Mouse (Mus musculus) embryo, embryonic 11 days (tissue): ENCODE measurements around the gene Osbp2.
A peak's percentile ranks its signal among the peaks of the same experiment; 100 is the strongest.

Experiments used
- DNase-seq: peaks from one replicate; pipeline ENCODE4 v3.0.0-alpha.2; 2015

The Osbp2 gene

DNA sequence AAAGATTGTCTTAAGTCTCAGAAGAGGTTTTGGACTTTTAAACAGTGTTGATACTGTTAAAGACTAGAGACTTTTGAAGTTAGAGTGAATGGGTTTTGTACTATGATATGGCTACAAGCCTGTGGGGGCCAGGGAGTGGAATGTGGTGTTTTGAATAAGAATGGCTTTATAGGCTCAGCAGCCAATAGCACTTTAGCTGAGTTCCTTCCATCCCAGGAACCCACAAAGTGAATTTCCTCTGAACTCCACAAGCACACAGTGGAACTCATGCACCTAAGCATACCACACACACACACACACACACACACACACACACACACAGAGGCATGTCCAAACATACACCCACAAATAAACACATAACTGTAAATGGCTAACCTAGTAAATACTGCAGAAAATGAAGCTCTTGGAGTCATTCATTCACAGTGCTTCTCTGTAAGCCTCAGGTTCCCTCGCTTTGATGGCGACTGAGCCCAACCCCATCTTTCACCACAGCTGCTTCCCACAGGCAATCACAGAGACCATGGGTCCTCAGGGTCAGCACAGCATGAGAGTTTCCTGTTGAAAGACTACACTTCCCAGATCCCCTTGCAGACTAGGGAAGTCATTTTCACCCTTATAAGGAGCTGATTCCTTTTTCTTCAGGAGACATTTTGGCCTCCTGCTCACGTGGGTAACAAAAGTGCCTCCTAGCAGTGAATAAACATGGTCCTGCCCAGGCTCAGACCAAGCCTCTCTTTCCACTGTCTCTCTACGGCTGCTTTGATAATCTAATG is 45.5 kb downstream of the Osbp2 start:
- peak; percentile 45 for DNase-seq

DNA sequence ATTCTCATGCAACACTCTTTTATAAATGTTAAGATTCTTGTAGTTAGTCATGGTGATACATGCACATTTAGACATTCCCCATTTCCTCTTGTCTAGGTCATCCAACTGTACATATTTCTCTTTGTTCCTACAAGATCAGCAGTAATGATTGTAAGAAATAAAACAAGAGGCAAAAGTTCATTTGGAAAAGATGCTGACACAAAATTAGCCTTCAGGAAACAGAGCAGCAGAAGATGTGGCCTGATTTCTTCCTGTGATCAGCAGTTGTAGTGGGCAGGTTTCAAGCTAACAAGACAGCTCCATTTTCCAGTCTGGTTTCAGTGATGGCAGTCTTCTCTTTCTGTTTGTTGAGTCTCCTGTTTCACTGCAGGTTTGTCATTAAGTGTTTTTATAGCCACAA is 47.8 kb downstream of the Osbp2 start:
- DNase-seq = no peak

DNA sequence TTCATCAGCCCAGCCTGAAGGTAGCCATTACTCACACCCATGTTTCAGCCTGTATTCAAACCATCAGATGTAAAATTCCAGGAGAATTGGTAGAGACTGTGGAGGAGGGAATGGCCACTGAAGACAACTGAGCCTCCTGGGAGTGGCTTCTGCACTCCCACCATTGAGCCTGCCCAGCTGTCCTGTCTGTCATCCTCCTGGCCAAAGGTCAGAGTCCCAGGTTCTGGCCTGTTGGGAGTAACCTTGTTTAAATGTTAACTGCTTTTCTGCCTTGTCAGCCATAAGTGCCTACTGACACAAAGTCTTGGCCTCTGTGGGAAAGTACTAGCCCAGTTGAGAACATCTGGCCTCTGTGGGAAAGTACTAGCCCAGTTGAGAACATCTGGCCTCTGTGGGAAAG is 50.4 kb downstream of the Osbp2 start:
- DNase-seq = no peak

DNA sequence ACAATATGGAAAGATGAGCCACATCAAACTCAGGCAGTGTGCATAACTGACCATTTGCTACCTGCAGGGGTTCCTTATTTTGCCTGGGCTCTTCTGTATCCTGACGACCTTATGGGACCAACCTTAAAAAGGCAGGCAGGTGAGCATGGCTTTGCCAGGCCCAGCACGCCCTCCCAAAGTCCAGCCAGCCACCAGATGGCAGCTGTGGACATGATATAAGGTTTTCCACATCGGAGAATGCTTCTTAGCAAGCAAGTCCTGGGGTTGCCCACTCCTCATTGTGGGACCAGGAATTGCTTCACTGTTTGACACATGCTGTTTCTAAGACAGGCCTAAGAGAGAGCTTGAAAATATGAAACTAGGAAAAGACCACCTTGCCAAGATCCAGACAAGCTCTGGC is 55.5 kb downstream of the Osbp2 start:
- DNase-seq = peak; percentile 47

DNA sequence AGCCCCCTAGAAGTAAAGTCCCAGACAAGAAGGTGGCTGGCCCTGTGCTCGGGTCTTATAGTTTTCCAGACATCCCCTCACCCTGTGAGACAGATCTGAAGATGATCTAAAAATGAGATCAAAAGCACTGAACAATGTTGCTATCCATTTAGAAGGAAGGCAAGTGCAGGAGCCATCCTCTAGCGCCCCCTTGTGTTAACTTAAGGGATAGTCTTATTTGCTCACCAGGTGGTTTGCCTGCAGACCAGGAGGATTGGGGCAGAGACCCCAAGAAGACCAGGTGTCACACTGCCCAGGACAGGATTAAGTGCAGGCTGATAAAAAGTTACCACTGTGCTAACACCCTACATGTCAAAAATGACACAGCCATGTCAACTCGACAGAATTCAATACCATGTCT is 58.3 kb downstream of the Osbp2 start:
- DNase-seq = peak; percentile 26

DNA sequence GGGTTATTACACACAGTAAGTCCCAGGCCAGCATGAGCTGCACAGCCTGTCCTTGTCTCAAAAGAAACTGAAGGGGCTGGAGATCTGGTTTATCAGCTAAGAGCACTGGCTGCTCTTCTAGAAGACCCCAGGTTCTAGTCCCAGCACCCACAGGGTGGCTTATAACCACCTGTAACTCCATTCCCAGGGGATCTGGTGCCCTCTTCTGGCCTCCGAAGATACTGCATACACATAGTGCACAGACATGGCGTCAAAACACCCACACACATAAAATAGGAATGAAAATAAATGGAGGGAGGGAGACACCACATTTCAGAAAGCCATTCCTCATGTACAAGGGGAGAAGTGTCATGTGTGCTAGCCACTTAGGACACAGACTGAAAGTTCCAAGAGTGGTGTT is 59.1 kb downstream of the Osbp2 start:
- DNase-seq = no peak

DNA sequence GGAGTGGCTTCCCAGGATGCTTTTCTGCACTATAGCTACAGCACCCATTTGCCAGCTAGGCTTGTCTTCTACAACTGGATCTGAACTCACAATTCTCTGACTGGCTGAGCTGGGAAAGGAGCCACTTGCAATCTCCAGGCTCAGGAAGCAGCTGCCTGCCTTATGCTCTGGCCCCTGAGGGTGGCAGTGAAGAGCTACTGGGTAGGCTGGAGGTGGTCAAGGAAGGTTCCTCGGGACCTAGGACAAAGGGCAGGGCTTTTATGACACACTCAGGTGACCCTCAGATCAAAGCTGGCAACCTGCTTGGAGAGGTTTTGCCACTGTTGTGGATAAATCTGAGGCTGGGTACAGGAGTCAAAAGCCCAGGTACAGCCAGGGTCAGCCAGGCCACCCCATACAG is 61.6 kb downstream of the Osbp2 start:
- DNase-seq = no peak

DNA sequence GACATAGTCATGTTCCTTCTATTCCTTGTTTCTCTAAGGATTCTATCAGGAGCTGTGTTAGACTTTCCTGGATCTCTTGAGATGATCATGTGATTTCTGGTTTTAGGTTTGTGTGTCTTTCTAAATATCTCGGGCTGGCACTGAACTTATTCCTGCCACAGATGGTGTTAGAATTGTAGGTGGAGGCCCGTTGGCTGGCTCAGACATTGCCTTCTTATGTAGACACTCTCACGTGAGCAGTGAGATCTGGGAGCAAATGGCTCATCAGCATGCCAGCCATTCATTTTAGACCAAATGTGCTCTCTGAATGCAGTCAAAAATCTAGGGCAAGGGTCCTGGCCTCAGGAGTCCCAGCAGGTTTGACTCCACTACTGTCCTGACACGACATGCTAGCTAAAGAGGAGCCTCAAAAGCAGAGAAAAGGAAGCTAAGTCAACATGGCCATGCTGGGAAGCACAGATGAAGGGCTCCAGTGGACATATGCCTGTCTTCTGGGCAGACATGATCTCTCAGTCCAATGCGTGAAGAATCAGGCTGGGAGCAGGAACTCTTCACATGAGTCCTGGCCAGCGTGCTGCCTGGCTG is 66.0 kb downstream of the Osbp2 start:
- no peak for DNase-seq

DNA sequence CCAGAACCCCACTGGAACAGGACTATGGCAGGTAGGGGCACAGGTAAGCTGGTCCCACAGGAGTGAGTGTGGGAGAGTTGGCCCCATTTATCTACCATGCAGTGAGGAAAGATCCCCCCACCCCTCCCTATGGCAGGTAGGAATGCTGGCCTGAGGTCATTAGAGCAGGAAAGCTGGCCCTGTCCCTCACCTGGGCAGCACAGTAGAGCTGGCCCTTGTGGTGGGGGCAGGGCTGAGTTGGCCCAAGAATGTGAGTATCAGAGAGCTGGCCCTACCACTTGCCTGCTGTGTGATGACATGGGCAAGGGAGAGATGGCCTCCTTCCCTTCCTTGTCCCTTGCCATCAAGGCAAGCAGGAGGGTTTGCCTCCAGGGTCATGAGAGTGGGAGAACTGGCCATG is 73.0 kb downstream of the Osbp2 start:
- no peak for DNase-seq

DNA sequence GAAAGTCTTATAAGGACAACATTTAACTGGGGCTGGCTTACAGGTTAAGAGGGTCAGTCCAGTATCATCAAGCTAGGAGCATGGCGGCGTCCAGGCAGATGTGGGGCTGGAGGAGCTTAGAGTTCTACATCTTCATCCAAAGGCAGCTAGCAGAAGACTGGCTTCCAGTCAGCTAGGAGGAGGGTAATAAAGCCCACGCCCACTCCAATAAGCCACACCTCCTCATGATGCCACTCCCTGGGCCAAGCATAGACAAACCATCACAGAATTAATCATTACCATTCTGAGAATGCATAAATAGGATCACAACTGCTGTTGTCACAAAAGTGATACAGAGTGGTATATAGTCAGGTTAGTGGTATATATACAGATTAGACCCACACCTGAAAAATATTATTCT is 73.8 kb downstream of the Osbp2 start:
- DNase-seq = no peak

DNA sequence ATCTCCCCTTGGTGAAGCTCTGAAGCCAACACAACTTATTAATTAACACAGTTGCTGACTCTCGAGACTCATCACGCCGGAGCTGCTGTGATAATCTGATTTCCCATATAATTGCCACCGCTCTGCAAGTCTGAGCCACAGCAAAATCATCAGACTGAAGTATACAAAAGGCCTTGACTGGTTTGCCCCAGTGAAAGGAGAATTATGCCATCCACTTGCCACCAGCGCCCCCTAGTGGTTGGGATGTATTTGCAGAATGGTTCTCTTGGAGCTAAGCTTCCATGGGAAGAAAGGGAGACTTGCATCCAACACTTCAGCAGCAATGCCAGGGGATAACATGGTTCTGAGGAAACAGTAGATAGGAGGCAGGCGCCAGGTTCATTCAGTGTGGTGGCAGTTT is 77.1 kb downstream of the Osbp2 start:
- DNase-seq = peak; percentile 88

DNA sequence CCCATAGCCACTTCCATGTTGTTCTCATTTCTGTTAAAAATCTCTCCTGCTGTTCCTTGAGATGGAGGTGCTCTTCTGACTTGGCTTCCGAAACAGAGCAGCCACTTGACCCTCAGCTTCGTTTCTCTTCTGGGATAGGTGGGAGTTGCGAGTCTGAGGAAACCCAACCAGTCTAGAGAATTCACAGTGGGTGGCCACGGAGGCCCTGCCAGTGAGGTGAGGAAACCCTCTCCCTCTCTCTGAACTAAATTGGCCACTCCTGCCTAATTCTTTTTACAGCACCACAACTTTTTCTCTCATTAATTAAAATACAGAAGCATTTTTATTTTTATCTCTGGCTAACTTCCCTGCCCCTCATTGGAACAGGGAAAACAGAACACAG is 88.4 kb downstream of the Osbp2 start:
- DNase-seq = no peak

DNA sequence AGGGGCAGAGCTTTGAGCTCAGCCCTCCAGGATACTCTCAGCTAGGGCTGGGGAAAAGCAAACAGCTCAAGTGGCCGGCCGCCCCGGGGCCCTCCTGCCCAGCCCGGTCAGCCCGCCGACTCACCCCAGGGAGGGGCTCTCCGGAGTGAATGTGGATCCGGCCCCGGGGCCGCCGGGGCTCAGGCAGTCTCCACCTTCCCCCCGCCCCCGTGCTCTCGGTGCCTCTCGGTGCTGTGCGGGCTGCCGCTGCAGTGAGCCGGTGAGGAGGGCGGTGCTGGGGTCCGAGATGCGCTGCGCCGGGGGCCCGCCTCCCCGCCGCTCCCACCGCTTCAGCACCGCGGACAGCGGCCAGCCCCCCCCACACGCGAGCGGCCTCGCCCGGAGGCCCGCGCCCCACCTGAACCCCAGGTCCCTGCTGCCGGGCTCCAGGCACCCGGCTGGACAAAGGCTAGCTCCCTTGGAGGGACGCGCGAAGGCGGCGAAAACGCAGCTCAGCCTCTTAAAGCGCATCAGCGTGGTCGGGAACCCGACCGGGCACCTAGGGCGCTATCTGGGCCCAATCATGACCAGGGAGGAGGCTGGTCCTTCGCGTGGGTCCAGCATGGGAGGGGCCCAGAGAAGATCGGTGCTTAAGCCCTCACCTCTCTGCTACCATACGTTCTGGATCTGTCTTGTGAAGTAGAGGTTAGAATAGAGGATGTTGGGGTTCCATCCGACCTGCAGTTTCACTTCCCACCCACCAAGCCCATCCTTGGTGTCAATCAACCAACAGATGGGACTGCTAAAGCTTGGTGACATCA is 89.0 kb downstream of the Osbp2 start:
- DNase-seq = peak; percentile 65

DNA sequence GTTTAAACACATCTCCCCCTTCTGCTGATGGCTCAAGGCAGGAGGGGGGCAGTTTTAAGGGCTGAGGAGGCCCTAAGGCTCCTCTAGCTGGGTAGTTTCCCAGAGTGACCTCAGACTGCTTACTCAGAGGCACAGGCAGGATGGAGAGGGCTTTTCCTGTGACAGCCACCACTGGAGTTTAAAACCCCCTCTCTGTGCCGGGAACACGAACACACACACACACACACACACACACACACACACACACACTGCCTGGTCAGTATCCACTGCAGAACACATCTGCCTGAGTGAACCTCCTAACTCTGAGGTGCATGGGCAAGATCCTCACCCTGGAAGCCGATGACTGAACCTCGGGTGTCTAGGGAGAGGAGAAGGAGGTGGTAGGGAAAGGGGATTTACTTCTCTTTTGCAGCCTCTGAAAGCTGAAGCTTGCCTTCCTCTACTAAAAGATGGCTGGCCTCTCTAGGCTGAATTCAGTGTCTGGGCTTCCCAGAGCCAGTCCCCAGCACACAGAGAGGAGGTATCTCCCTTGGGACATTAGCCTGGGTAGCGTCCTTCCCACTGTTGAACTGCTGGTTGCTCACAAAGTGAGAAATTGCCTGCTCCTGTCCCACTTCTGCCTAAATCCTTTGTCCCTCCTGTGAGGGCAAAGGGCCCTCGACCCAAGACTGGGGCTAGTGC is 89.8 kb downstream of the Osbp2 start:
- DNase-seq = peak; percentile 19

DNA sequence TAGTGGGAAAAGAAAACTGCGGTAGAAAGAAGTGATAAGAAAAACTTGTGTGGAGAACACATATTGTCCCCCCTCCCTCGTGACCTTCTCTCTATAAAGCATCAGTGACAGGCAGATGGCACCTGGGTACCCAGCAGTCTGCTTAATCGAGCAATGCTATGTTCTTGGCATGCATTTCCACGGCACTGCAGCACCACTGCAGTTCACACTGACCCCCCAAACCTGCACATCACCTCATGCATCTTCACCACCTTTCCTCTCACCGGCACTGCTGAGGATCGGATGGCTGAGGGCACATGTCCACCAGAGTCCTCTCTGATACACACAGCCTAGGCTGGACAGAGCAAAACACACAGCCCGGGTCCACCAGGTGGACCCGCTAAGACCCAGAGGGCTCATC is 90.6 kb downstream of the Osbp2 start:
- DNase-seq = no peak

DNA sequence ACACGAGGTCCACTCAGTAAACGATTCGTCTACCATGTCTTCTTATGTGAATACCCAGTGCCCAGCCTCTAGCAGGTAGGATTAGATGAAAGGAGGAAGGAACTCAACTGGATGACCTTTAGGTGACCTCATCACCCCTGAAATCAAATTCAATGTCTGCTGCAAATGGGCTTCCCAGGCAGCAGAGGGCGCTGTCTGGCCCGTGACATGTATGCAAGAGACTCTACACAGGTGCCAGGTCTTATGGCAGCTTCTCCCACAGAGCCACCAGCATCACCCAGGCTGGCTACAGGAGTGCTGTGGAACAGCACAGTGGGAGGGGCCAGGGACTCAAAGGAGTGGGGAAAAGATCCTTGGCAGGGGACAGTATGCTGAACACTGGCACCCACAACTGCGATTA is 92.4 kb downstream of the Osbp2 start:
- DNase-seq = no peak

DNA sequence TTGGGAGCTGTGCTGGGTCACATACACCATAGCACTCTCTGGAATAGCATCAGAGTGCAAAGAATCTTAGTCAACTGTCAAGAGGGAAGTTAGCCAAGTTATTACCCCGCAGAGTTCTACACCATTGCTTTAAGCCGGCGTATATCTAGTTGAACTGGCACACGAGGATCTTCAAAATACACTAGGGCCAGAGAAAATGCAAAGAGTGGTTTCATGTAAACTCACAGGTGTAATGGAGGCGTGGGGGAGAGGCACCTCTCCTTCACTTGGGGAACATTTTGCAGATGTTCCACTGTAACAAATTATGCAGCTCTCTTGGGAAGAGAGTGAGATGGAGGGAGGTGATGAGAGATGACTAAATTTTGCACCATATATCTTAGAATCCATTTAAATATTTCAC is 95.9 kb downstream of the Osbp2 start:
- DNase-seq = no peak

DNA sequence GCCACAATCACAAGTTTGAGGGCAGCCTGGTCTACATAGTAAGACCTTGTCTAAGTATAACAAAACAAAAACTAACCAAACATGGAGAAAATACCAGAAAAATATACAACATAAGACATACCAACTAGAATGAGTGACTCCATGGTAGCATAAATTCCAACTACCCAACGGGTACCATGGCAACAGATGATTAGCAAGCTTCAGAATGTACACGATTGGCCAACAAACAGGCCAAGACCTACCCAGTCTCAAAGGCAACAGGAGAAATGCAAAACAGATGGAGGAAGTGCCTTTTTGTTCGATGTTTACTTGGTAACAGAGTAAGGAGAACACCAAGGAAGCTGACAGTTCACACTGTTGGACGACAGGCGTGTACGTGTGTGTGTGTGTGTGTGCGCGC is 96.7 kb downstream of the Osbp2 start:
- DNase-seq = no peak

DNA sequence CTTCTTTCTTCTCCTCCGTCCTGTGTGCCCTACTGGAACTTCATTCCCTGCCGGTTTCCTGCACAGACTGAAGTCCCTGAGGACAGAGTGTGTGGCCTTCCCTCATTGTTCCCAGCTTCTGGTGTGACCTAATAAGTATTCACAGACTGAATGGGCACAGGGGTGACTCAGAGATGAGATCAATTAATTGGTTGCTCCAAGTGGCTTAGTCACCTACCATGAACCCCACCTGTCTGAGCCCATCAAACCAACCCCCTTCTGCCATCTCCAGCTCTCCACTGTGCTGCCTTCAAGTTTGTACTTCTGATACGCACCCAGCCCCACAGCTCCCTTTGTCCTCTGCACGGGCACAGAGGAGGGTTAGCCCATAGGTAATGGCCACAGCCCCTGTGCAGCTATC is 99.4 kb downstream of the Osbp2 start:
- DNase-seq = no peak

DNA sequence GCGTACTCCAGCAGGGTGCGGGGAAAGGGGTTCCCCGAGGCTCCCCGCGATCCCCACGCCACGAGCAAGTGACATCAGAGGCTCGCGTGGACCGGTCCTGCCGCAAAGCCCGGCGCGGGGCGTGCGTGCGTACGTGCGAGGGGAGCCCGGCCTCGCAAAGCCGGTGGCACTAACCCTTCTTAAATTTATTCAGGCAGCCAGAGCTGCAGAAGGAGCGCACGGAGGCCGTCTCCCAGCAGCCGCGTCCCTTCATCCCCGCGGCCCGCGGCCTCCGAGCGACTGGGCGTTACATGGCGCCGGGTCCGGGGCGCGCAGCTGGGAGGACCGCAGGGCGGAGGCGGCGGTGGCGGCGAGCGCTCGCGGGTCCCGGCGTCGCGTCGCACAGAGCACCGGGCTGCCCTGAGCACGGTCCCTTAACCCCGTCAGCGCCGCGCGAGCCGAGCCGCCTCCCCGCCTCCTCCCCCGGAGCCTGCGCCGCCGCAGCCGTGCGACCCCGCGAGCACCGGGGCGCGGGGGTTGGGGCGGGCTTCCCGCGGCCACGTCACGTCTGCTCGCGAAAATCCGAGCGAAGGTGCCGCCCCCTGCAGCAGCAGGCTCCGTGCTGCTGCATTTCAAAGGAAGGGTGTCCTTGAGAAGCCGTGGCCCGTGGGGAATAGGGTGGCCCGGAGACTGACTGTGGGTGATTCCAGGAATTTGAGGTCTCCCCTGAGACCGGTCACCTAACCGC is 101.8 kb downstream of the Osbp2 start:
- peak; percentile 59 for DNase-seq

DNA sequence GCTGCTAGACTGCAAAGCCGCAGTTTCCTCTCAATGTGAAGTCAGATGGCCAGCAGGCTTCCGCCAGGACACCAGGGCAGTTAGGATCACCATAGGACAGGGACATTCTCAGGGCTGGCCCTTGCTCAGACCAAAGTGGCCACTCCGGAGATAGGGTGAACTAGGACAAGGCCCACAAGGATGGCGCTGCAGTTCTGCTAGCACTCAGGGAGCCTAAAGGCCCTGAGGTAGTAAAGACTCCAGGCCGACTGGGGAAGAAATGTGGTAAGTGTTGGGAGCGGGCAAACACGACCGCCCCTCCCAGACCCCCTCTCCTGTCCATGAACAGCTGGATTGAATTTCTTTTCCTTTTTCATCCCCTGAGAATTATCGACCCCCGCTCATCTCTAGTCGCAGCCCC is 102.4 kb downstream of the Osbp2 start:
- DNase-seq = peak; percentile 30

DNA sequence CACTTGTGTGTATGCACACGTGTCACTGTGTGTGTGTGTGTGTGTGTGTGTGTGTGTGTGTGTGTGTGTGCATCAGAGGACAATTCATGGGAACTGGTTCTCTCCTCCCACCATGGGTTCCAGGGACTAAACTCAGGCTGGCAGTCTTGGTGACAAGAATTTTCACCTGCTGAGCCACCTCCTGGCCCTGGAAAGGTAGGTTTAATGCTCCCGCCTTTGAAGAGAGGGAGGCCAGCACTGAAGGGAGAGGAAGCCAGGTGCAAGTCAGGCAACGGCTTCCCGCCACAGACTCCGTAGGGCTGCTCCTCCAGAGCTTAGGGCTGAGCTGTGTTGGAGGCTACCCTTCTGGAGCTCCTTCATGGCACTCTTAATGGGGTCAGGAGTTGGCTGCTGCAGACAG is 104.3 kb downstream of the Osbp2 start:
- no peak for DNase-seq

DNA sequence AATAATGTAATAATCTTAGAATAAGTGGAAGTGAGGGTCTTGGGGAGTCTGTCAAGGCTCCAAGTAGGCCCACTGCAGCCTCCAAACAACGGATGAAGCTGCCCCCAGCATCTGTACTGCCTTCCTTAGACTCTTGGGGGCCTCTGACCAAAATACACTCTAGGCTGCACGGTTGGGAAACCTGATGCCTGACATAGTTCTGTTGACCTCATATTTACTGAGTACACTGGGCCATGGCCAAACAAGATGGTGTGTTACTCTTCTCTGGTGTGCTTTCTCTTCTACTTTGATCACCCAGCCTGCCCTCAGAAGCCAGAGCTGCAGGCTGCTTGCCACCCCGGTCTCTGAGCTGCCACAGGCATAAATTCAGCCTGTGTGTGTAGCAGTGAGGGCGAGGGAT is 108.4 kb downstream of the Osbp2 start:
- no peak for DNase-seq
